Mouse (Mus musculus) erythroid progenitor cell, adult 5-6 weeks (primary cell): ENCODE results near the gene Ehd2. TPM values are rescaled to one million over a fixed set of nuclear protein-coding genes. Genes with fewer than 3 reads are reported as not detected.
A peak's percentile ranks its signal among the peaks of the same experiment; 100 is the strongest.

Experiments
- ATAC-seq: replicated peaks from 2 replicates; pipeline ENCODE4 v1.8.0; 2016; ENCODE audit warnings: moderate number of reproducible peaks, mild to moderate bottlenecking, moderate TSS enrichment, inconsistent platforms; ENCODE audit not compliant: poor library complexity, low FRiP score, severe bottlenecking
- total RNA-seq, 2 experiments: library from RNA; stranded (forward) in 1 of 2; stranded (reverse) in 1 of 2; fragments of 150-400 nt in 1 of 2; fragments of 186-747, 209-891 nt in 1 of 2; gene quantifications; 2 replicates each; pipeline versions ENCODE4 v1.2.3 to v1.2.4; 2015 to 2017; ENCODE audit warnings: low replicate concordance in 2 of 2

Gene Ehd2
- total RNA-seq, 2 experiments from 2014 or later, result 0.76 to 5.4 TPM

DNA sequence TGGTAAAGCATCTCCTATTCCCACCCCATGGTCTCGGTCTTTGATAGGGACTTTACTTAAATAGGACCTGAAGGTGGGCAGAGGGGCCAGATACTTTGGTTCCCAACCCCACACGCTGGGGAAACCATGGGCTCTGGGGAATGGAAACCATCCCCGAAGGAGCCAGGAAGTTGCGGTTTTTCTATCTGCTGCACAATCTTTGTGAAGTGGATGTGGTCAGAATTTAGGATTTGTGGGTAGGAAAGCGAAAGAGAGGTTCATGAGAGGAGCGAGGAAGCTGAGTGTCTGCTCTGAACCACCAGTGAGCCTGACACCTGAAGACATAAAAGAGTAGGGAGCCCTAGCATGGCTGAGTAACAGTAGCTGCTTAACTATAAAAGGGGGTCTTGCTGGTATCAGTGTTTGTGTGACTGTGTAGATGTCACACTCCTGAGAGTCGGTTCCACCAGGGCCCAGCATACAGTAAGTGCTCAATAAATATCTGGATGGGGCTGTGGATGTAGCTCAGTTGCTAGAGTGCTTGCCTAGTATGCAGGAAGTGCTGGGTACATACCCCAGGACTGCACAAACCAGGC, 18.1 kb downstream of the Ehd2 start:
- no peak for ATAC-seq

- peak; percentile 76 for ATAC-seq
Measured at GRCm38 (mm10) chr7:15948381-15948941, 18.9 kb downstream of the Ehd2 start.

DNA sequence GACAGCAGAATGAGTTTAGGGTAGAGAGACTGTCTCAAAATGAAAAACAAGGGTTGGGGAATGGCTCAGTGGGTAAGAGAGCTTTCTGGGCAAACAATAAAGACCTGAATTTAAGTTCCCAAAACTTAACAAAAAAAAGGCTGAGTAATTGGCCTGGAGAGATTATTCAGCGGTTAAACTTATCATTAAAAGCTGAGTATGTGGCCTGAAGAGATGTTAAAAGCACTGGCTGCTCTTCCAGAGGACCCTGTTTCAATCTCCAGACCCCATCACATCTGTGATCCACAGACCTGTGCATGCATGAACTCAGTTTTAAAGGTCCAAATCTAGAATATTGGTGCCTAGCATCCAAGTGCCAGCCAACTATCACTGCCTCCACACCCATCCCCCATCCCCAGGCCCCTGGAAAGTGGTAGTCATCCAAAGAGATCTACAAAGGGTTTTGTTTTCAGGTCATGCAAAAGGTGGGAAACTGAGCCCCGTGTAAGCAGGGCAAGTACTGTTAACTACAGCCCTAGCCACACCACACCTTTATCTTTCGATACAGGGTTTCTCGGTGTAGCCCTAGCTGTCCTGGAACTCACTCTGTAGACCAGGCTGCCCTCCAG, 19.6 kb downstream of the Ehd2 start:
- no peak for ATAC-seq

GRCm38 (mm10) chr7:15945721-15946536, 21.4 kb downstream of the Ehd2 start, which contains the start of gene Nop53:
Gene Nop53, minus strand, starts transcription at chr7:15946074.
- peak; percentile 87 for ATAC-seq

- ATAC-seq, result no peak
Measured at GRCm38 (mm10) chr7:15945211-15945610, 22.2 kb downstream of the Ehd2 start.

GRCm38 (mm10) chr7:15944311-15944710, 23.1 kb downstream of the Ehd2 start:
- no peak for ATAC-seq

GRCm38 (mm10) chr7:15938621-15939020, 28.7 kb downstream of the Ehd2 start:
- no peak for ATAC-seq

- no peak for ATAC-seq
Measured at GRCm38 (mm10) chr7:15937491-15937890, 29.9 kb downstream of the Ehd2 start.

GRCm38 (mm10) chr7:15933437-15934359, 33.7 kb downstream of the Ehd2 start:
- no peak for ATAC-seq

- no peak for ATAC-seq
Measured at GRCm38 (mm10) chr7:15931635-15932034, 35.7 kb downstream of the Ehd2 start.

DNA sequence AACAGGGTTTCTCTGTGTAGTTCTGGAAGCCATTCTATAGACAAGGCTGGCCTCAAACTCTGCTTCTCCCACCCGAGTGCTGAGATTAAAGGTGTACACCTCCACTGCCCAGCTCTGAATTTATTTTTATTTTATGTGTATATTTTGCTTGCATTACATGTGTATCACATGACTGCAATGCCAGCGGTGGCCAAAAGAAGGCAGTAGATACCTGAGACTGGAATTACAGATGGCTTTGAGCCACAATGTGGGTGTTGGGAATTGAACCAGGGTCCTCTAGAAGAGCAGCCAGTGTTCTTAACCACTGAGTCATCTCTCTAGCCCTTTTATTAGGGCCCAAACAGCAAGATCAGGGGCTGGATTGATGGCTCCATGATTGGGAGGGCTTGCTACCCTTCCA, 36.8 kb downstream of the Ehd2 start:
- ATAC-seq, result no peak

- ATAC-seq, result peak; percentile 91
Measured at GRCm38 (mm10) chr7:15929910-15930309, 37.5 kb downstream of the Ehd2 start.

GRCm38 (mm10) chr7:15922220-15922773, 45.1 kb downstream of the Ehd2 start, which contains the start of gene Selenow:
Gene Selenow, minus strand, starts transcription at chr7:15922402.
- ATAC-seq, result peak; percentile 98

DNA sequence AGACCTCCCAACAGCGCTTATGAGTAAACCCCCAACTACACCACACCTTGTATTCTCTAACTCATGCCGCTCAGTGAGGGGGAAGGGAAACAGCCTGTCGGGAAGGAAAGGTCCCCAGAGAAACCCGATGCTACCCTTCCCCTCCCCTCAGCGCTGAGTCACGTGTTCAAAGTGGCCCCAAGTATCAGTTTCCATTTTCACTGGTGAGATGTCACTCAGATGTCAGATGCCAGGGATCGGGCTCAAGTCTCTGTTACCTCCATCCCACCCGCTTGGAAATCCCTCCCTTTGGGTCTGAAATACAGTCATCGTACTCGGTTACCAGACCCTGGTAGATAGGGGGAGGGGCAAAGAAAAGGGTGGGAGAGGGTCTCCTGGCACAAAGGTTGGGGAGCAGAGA, 45.6 kb downstream of the Ehd2 start:
- peak; percentile 28 for ATAC-seq

DNA sequence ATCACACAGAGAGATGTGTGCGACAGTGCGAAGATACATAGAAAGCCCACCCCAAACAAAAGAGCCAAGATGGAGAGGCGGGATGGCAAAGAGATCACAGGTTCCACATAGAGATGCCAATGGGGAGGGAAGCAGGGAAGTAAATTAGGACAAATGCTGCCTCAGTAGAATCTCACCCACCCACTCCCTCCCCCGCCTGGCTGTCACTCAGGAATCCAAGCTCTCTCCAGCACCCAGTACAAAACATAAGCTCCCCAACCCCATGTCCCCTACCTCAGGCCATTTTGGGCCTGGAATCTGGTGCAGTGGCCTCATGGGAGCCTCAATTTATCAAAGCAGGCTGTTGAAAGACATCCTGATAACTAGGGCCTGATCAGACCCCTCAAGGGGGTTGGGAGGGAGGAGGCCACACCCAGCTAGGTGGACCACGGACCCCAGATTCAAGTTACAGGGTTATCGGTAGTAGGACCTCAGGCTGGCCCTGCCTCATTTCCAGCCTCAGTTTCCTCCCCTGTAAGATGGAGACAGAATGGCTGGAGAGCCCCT, 46.6 kb downstream of the Ehd2 start:
- ATAC-seq, result no peak

GRCm38 (mm10) chr7:15919947-15920346, 47.4 kb downstream of the Ehd2 start:
- no peak for ATAC-seq

- no peak for ATAC-seq
Measured at GRCm38 (mm10) chr7:15918371-15918770, 49.0 kb downstream of the Ehd2 start.

DNA sequence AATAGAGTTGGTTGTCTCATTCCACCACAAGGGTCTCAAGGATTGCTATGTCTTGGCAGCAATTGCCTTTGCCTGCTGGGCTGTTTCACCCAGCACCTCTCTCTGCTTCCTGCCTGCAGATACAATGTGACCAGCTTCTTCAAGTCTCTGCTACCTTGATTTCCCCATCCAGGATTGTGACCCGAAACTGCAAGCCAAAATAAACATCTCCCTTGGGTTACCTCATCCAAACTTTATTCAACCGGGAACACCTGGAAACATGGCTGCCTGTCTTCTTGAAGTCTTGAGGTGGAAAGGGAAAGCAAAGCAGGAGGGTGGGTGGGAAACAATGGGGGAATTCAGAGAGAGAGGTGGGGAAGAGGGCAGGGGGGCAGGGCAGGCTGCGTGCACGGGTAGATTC, 50.4 kb downstream of the Ehd2 start:
- no peak for ATAC-seq

DNA sequence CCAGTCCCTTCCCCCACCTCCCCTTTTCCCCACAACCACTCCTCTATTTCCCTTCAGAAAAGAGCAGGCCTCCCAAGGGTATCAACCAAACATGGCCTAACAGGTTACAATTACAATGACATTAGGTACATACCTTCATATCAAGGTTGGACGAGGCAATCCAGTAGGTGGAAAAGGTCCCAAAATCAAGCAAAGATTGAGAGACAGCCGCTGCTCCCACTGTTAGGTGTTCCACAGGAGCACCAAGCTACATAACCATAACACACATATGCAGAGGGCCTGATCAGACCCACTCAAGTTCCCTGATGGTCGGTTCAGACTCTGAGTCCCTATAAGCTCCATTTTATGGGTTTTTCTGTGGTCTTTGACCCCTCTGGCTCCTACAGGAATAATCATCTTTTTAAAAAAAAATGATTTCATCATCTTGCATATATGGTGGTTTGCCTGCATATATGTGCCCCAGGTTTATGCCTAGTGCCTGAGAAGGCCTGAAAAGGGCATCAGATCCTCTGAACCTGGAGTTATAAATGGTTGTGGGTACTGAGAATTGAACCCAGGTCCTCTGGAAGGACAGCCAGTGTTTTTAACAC, 51.1 kb downstream of the Ehd2 start:
- no peak for ATAC-seq
